18 mouse cellular contexts compared by ENCODE assay signal in the genomic region with DNA sequence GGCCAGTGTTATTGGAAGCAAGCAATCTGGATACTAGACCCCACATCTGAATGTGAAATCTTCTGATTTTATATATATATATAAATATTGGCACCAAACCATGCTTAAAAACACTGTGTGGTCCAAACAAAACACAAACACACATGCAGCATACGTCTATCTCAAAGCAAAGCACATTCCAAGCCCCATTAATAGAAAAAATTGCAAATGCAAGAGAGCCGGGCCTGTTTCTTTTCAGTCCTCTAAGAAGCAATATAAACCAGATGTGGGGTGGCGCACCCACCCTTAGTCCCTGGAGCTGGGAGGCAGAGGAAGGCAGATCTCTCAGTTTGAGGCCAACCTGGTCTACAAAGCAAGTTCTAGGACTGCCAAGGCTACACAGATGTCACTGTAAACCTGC.
"Had no signal": no experiment of that assay in that cellular context is flagged by ENCODE, and none has a peak within 500 bp of the region (broad histone marks: within the 10 kb centered on the region; RNA-seq: fewer than 3 reads in every experiment).

No protein-coding gene starts in this region.

- H3K9me3 ChIP-seq: liver, embryonic 13.5 days; megakaryocyte, embryonic 14.5 days; midbrain, embryonic 15.5 days; neural tube, embryonic 12.5 days had no signal

- H3K4me1 ChIP-seq: liver, embryonic 13.5 days; megakaryocyte, embryonic 14.5 days; midbrain, embryonic 15.5 days had no signal

- H3K4me2 ChIP-seq: liver, embryonic 13.5 days; midbrain, embryonic 11.5 days; midbrain, embryonic 15.5 days; neural tube, embryonic 12.5 days had no signal

- H3K27ac ChIP-seq: layer of hippocampus, adult 2 months; liver, embryonic 13.5 days; macrophage; midbrain, embryonic 15.5 days; neural tube, embryonic 12.5 days had no signal

- H3K27me3 ChIP-seq: liver, embryonic 13.5 days; midbrain, embryonic 15.5 days; neural tube, embryonic 12.5 days had no signal

- ATAC-seq: intestine, postnatal 0 days; liver, postnatal 0 days; lung, postnatal 0 days; midbrain, embryonic 15.5 days had no signal

- H3K4me3 ChIP-seq: layer of hippocampus, adult 2 months; liver, embryonic 13.5 days; megakaryocyte, embryonic 14.5 days; midbrain, embryonic 15.5 days; neural tube, embryonic 12.5 days had no signal

- H3K36me3 ChIP-seq: liver, embryonic 13.5 days; midbrain, embryonic 15.5 days; neural tube, embryonic 12.5 days had no signal

- DNase-seq: kidney, adult 8-10 months; kidney, postnatal 10 days; kidney, postnatal 4 days; liver; liver, embryonic 13.5 days; liver, postnatal 0 days; retina, postnatal 1 day; right cerebral cortex, postnatal 4 days; spleen, adult 18-20 months; thymus, postnatal 36 days had no signal

- H3K9ac ChIP-seq: liver, embryonic 13.5 days; liver, postnatal 0 days; midbrain, embryonic 15.5 days; neural tube, embryonic 12.5 days had no signal
